Mouse (Mus musculus) heart, embryonic 14.5 days (tissue): ENCODE data around the gene Pdzph1. TPM values are rescaled to one million over a fixed set of nuclear protein-coding genes. Genes with fewer than 3 reads are reported as not detected.

Source experiments
- ATAC-seq: fragments of 200-750 bp; cut with Nextera tagmentation; 2 replicates; pipeline ENCODE4 v1.8.0; 2017; ENCODE audit warnings: low read depth, moderate TSS enrichment; ENCODE audit not compliant: insufficient number of reproducible peaks, insufficient read depth, low FRiP score
- H3K27ac ChIP-seq, 2 experiments: fragments of 200-500 bp in 1 of 2; fragments of 300-500 bp in 1 of 2; sonication (generic) in 1 of 2; replicated peaks in 1 of 2; 2 replicates each; pipeline ENCODE4 v1.5.1; 2012 to 2014; ENCODE audit warnings: low read depth in 2 of 2, low read length in 2 of 2, control low read depth in 1 of 2, mild to moderate bottlenecking in 1 of 2, mixed read lengths in 1 of 2; ENCODE audit not compliant: control insufficient read depth in 1 of 2, insufficient read depth in 1 of 2
- H3K27me3 ChIP-seq: fragments of 300-500 bp; sonication (generic); 2 replicates; pipeline ENCODE4 v1.6.1; 2014; ENCODE audit warnings: mild to moderate bottlenecking, low read length, control low read depth; ENCODE audit not compliant: control insufficient read depth, insufficient read depth
- H3K36me3 ChIP-seq: fragments of 300-500 bp; sonication (generic); 2 replicates; pipeline ENCODE4 v1.6.1; 2014; ENCODE audit warnings: mild to moderate bottlenecking, control low read depth, low read length, mixed read lengths; ENCODE audit not compliant: control insufficient read depth, insufficient read depth
- H3K4me1 ChIP-seq, 2 experiments: fragments of 200-500 bp in 1 of 2; fragments of 300-500 bp in 1 of 2; sonication (generic) in 1 of 2; 2 replicates each; pipeline ENCODE4 v1.6.1; 2012 to 2014; ENCODE audit warnings: low read length in 2 of 2, control low read depth in 1 of 2, mixed read lengths in 1 of 2; ENCODE audit not compliant: control insufficient read depth in 2 of 2, insufficient read depth in 2 of 2
- H3K4me2 ChIP-seq: fragments of 300-500 bp; sonication (generic); 2 replicates; pipeline ENCODE4 v1.6.1; 2014; ENCODE audit warnings: mild to moderate bottlenecking, low read length
- H3K4me3 ChIP-seq, 2 experiments: fragments of 200-500 bp in 1 of 2; fragments of 300-500 bp in 1 of 2; sonication (generic) in 1 of 2; 2 replicates each; pipeline ENCODE4 v1.5.1; 2012 to 2014; ENCODE audit warnings: low read length in 2 of 2, mild to moderate bottlenecking in 2 of 2, control low read depth in 1 of 2, low read depth in 1 of 2, moderate library complexity in 1 of 2; ENCODE audit not compliant: control insufficient read depth in 1 of 2, insufficient read depth in 1 of 2
- H3K9ac ChIP-seq: fragments of 300-500 bp; sonication (generic); 2 replicates; pipeline ENCODE4 v1.6.1; 2014; ENCODE audit warnings: mild to moderate bottlenecking, low read length
- H3K9me3 ChIP-seq: fragments of 300-500 bp; sonication (generic); 2 replicates; pipeline ENCODE4 v1.6.1; 2016; ENCODE audit warnings: low read length, control low read depth; ENCODE audit not compliant: control insufficient read depth
- WGBS: fragments of 180-500 bp; shearing (Covaris S2); extraction: QIAGEN DNeasy Blood & Tissue Kit; methylation state at CpG from one replicate; pipeline ENCODE4 v1.1.7; 2014; 5-methylcytosine and 5-hydroxymethylcytosine counted together
- polyA plus RNA-seq: library from polyadenylated mRNA; unstranded; fragments of >200 nt; fragmentation: Nextera tagmentation; extraction: Ambion mirVana; gene quantifications from 2 replicates; pipeline ENCODE4 v1.2.1, GENCODE M21; 2014

Gene Pdzph1
- polyA plus RNA-seq, 1 experiment from 2014 or later, result not detected

- H3K4me2 ChIP-seq, result peak overlapping the region; percentile 80
- ATAC-seq, result 0 out of 2 replicates have a peak, but pooled peaks have one; percentile 17
- peak overlapping the region; percentile 67 to 98 for H3K4me3 ChIP-seq
- WGBS, result 13% methylated on average over 15 of the region's 15 CpGs
- H3K27ac ChIP-seq, result peak overlapping the region; percentile 45 to 67; a peak in 3 of 4 replicates
- H3K4me1 ChIP-seq, result no peaks in the 10 kb centered on the region
- H3K36me3 ChIP-seq, result 0 out of 2 replicates have a peak, but pooled peaks cover 7% of the 10 kb centered on the region
- peak overlapping the region; percentile 82 for H3K9ac ChIP-seq
- no peaks in the 10 kb centered on the region for H3K9me3 ChIP-seq
- no peaks in the 10 kb centered on the region for H3K27me3 ChIP-seq
These were observed 21.4 kb upstream of the Pdzph1 start for GRCm38 (mm10) chr17:59012421-59013090.

DNA sequence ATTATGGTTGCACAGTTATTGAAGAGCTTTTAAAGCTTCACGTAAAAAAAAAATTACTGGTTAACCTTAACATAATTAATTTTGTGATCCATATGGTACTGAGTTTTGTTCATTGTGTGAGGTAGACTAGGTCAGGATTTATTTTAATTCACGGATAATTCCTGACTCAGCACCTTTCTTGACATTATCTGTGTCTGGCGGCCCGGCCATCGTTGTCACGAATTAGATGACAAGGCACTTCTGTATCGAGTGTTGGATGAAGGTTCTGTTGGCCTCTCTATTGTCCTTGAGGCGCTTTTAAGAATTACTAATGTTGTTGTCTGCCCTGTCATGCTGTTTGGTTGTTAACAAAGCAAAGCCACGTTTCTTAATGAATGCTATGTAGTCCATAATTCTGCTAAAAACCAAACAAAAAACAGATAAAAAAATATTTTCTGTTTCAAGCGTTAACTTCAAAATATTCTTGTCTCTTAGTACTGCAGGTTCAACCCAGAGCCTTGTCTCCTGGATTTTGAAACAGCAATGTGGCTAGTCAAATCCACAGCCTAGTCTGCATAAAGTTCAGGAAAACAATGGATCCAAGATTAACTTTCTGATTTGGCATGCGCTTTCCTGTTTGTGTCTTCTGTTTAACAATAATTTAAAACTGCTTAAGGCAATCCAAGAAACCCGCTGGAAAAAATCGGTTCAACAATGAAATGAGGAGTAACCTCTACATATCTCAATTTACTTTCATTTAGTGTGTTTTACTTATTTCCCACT is 20.6 kb upstream of the Pdzph1 start:
- no peak overlapping the region for H3K4me2 ChIP-seq
- no peak overlapping the region for H3K4me3 ChIP-seq
- WGBS, result 78% methylated on average over 13 of the region's 13 CpGs
- H3K9ac ChIP-seq, result no peak overlapping the region
- ATAC-seq, result no peak
- H3K27me3 ChIP-seq, result no peaks in the 10 kb centered on the region
- no peaks in the 10 kb centered on the region for H3K4me1 ChIP-seq
- H3K27ac ChIP-seq, result no peak overlapping the region
- H3K9me3 ChIP-seq, result no peaks in the 10 kb centered on the region
- H3K36me3 ChIP-seq, result 0 out of 2 replicates have a peak, but pooled peaks cover 7% of the 10 kb centered on the region

DNA sequence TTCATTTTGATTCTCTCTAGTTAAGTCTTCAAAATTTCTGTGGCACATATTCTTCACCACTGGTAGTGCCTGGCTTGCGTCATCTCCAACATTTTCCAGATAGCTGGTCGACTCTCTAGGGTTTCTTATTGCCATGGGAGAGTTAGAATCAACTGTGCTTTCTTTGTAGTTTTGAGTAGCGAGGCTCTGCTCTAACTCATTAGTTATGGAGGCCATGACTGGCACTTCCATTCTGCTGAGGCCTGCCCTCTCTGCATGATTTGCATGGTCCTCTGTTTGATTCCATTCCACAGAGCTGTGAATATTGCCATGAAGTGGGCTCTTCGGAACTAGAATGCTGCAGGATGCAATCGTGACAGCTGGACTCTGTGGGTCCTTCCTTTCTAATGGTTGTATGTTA is 17.9 kb downstream of the Pdzph1 start:
- Histone ChIP-seq H3K27me3 (no peaks in the 10 kb centered on the region), H3K9ac (no peak overlapping the region), H3K4me1 (no peaks in the 10 kb centered on the region), H3K4me3 (no peak overlapping the region), H3K36me3 (no peaks in the 10 kb centered on the region), H3K27ac (no peak overlapping the region), H3K9me3 (no peaks in the 10 kb centered on the region), H3K4me2 (no peak overlapping the region)
- ATAC-seq, result no peak
- 62% methylated on average over 5 of the region's 5 CpGs for WGBS

- ATAC-seq, result no peak
- no peaks in the 10 kb centered on the region for H3K36me3 ChIP-seq
- H3K27me3 ChIP-seq, result no peaks in the 10 kb centered on the region
- WGBS, result 30% methylated on average over 3 of the region's 3 CpGs
- no peaks in the 10 kb centered on the region for H3K9me3 ChIP-seq
- H3K9ac ChIP-seq, result no peak overlapping the region
- no peak overlapping the region for H3K4me2 ChIP-seq
- no peak overlapping the region for H3K4me3 ChIP-seq
- no peaks in the 10 kb centered on the region for H3K4me1 ChIP-seq
- no peak overlapping the region for H3K27ac ChIP-seq
These were observed 31.3 kb downstream of the Pdzph1 start for GRCm38 (mm10) chr17:58959905-58960304.

GRCm38 (mm10) chr17:58957055-58957454 is 34.1 kb downstream of the Pdzph1 start:
- WGBS, result 88% methylated on average over 1 of the region's 1 CpGs
- Histone ChIP-seq H3K9ac (no peak overlapping the region), H3K27ac (no peak overlapping the region), H3K4me1 (no peaks in the 10 kb centered on the region), H3K9me3 (no peaks in the 10 kb centered on the region), H3K36me3 (no peaks in the 10 kb centered on the region), H3K4me3 (no peak overlapping the region), H3K27me3 (no peaks in the 10 kb centered on the region), H3K4me2 (no peak overlapping the region)
- ATAC-seq, result no peak

DNA sequence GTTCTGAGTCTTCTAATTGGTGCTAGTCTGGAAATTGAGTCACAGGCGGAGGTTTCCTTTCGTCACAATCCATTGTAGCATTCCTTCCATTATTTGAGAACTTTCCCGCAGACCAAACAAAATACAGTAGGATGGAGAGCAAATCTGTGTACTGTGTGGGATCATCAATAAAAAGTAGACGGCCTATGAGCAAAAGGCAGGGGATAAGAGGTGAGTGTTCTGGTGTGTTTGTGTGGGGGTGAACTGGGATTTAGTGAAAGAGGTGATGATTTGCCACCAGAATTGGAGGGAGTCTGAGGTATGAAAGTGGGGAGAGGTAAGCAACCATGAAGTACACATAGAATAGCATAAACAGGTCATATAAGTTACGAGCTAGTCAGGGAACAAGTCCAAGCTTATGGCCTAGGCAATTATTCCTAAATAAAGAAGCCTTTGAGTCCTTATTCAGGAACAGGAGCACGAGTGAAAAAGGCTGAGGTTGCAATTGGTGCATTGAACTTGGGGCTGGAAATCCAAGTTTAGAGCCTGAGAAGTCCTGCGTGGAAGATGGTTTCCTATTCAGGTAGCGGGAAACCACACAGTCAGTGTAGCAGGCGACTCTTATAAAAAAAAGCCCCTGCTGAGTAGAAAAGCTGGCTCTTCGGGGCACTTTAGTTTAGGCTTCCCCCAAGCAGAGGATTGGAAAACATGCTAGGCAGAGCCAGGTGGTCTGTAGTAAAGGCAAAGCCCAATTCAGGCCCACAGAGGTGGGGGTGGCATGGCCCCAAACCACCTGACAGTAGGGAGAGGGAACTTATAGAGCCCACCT is 48.0 kb downstream of the Pdzph1 start:
- H3K4me1 ChIP-seq, result no peaks in the 10 kb centered on the region
- no peak overlapping the region for H3K4me3 ChIP-seq
- no peak overlapping the region for H3K4me2 ChIP-seq
- no peak overlapping the region for H3K27ac ChIP-seq
- H3K27me3 ChIP-seq, result no peaks in the 10 kb centered on the region
- no peaks in the 10 kb centered on the region for H3K36me3 ChIP-seq
- no peaks in the 10 kb centered on the region for H3K9me3 ChIP-seq
- no peak for ATAC-seq
- no peak overlapping the region for H3K9ac ChIP-seq
- WGBS, result 74% methylated on average over 10 of the region's 10 CpGs

DNA sequence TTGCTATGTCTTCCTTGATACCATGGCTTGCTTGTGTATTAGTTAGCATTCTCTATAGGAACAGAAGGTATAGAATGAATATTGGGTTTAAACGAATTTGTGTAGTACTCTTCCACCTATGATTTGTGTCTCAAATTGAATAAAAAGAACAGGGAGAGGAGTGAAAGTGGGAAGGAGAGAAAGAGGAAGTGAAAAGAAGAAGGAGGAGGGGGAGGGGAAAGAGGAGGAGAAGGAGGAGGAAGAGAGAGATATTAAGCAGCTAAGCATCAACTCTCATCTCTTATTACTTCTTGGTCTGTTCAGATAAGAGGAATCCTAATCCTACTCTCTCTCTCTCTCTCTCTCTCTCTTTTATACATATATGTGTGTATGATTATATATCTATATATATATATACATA is 52.6 kb downstream of the Pdzph1 start:
- Histone ChIP-seq H3K27me3 (no peaks in the 10 kb centered on the region), H3K36me3 (no peaks in the 10 kb centered on the region), H3K4me1 (no peaks in the 10 kb centered on the region), H3K4me3 (no peak overlapping the region), H3K9ac (no peak overlapping the region), H3K27ac (no peak overlapping the region), H3K4me2 (no peak overlapping the region), H3K9me3 (no peaks in the 10 kb centered on the region)
- ATAC-seq, result no peak
- whole genome bisulfite sequencing, result 79% methylated on average over 1 of the region's 1 CpGs
